Mouse (Mus musculus): ENCODE data around the gene Limch1.

Gene Limch1

GRCm38 (mm10) chr5:66745390-66745995 lies at the start of gene Limch1:
Gene Limch1, plus strand, starts transcription at chr5:66745827.
- DNase-seq (ENCODE audit: extremely low read depth, insufficient read length, low spot score), result no peak

DNA sequence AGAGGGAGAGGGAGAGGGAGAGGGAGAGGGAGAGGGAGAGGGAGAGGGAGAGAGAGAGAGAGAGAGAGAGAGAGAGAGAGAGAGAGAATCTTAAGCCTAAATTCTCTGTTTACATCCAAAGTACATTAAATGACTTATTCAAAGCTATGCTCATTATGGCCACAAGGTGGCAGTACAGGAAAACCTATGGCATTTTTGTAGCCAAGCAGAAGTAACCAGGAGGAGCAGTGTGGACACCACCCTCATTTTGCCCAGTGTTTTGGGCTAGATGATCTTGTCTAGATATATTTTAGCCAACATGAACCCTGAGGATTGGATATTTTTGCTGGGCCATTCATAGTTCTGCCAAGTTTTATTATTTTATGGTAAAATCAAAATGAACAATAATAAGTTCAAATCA lies 48.5 kb upstream of the Limch1 start:
- DNase-seq (ENCODE audit: extremely low read depth, insufficient read length, low spot score), result no peak

DNA sequence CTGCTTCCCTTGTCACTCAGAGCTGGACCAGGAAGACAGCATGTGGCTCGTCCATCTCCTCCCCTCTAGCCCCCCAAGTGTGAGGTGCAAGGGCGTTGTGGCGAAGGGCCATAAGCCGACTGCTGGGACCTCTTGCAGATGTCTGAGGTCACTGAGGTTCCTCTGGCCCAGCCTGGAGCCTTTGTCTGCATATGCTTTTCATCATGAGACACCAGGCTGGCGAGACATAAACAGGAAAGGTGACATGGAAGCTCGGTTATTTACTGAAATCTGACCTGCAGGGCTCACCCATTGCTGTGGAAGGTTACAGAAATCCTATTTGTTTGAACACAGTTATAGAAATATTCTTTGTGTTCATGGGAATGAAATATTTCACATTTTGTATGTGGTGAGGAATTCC lies 45.7 kb upstream of the Limch1 start:
- DNase-seq (ENCODE audit: extremely low read depth, insufficient read length, low spot score), result no peak

GRCm38 (mm10) chr5:66701951-66702350 lies 43.7 kb upstream of the Limch1 start:
- DNase-seq (ENCODE audit: extremely low read depth, insufficient read length, low spot score), result no peak

DNA sequence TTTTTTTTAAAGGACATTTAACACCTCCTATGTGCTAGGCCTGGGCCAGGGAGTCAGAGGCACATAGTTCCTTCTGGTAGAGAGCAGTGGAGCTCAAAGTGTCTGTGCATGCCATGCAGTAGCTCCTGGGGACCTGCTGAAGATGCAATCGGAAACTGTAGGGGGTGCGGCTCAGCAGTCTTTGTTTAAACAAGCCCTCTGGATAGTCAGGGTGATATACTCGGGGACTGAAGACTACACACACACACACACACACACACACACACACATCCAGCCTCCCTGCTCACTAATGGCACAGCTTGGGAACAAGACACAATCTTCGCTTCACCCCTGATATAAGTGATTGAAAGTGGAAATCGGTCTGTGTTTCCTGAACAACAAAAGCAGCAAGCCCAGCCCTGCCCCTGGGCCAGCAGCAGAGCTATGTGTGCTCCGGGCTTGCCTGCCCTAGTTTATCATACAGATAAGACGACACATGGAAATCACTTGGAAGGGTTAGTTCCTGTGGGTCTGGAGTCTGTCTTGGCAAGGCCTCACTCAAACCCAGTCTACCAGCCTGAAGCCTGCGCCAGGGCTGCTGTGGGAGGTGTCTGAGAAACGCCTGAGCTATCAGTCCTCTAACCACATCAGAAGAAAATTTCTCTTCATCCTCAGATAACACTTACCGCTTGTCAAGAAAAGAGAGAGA lies 42.2 kb upstream of the Limch1 start:
- no peak for DNase-seq (ENCODE audit: extremely low read depth, insufficient read length, low spot score)

GRCm38 (mm10) chr5:66707859-66708258 lies 37.8 kb upstream of the Limch1 start:
- no peak for DNase-seq (ENCODE audit: extremely low read depth, insufficient read length, low spot score)

- DNase-seq (ENCODE audit: extremely low read depth, insufficient read length, low spot score), result no peak
Measured at GRCm38 (mm10) chr5:66710445-66711019, 35.1 kb upstream of the Limch1 start.

GRCm38 (mm10) chr5:66712801-66713200 lies 32.8 kb upstream of the Limch1 start:
- no peak for DNase-seq (ENCODE audit: extremely low read depth, insufficient read length, low spot score)

- DNase-seq (ENCODE audit: extremely low read depth, insufficient read length, low spot score), result no peak
Measured at GRCm38 (mm10) chr5:66715498-66715931, 30.1 kb upstream of the Limch1 start.

DNA sequence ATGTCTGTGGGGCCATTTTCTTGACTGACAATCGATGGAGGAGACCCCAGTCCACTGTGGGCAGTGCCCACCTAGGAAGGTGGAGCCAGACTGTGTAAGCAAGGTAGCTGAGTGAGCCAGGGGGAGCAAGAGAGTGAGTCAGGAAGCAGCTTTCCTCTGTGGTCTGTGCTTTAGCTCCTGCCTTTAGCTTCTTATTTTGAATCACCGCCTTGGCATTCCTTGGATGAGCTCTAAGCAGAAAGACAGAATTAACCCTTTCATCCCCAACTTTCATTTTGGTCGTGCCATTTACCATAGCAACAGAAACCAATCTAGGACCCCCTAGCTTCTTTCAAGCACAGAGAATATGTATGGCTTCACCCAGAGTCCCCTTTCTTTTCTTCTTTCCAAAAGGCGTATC lies 27.7 kb upstream of the Limch1 start:
- DNase-seq (ENCODE audit: extremely low read depth, insufficient read length, low spot score), result no peak

DNA sequence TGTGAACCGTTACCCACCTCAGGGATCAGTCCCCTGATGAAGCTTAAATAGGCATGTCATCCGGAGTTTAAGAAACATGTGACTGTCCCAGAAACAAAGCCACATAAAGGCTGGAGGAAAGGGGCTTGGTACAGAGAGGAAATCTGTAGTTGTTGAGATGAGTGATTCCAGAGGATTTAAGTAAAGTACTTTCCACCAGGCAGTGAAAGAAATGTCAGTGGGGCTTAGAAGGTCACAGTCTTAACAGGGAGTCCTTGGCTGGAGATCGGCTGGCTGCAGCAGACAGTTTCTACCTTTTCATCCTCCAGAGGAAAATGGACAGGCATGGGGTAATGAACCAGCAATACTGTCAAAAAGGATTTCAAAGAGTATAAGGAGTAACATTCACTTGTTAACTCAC lies 27.2 kb upstream of the Limch1 start:
- no peak for DNase-seq (ENCODE audit: extremely low read depth, insufficient read length, low spot score)

DNA sequence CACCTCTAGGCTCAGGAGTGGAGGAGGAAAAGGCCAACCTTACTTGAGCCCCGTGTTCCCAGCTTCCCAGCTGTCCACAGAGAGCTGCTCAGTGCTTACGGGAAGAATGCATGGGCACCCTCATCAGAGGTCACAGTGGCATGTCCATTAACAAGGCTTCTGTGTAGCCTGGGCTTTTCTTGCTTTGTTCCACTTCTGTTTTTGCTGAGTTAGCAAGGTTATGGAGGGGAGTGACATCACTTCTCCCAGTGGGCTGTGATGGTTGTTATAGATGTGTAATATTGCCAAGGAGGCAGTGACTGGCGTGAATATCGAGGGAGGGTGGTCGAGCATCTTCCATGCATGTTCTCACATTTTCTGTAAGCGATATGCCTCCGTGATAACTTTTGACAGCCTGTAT lies 26.7 kb upstream of the Limch1 start:
- no peak for DNase-seq (ENCODE audit: extremely low read depth, insufficient read length, low spot score)

DNA sequence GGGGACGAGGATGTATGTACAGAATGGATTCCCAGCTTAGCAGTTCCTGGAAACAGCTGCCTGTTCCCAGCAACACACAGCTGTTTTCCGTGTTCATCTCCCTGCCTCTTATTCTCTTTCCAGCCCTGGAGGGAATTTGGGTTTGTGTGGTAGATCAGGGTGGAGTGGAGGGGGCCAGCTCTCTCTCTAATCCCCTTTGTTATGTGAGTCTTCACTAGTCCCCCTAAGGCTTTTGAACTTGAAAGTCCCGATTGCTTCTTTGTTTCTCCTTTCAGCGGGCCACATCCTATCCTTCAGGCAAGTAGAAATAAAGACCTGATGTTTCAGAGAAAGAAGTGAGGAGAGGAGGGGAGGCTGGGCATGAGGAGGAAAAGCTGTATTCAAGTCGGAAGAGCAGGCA lies 24.7 kb upstream of the Limch1 start:
- DNase-seq (ENCODE audit: extremely low read depth, insufficient read length, low spot score), result no peak

DNA sequence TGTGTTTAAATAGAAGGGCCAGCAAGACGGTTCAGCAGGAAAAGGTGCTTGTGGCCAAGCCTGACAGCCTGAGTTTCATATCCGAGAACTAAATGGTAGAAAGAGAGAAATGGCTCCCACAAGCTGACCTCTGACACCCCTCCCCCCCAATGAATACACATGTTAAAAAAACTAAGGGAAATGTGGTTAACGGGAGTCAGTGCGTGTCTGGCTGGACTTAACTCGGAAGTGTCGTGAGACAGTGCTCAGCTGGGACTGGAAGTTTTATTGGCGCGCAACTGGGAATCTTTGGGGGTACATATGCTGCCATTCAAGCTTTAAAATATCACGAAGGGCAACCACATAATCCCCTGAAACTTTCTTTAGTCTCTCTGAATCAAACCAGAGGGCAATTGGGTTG lies 23.0 kb upstream of the Limch1 start:
- DNase-seq (ENCODE audit: extremely low read depth, insufficient read length, low spot score), result no peak

- DNase-seq (ENCODE audit: extremely low read depth, insufficient read length, low spot score), result no peak
Measured at GRCm38 (mm10) chr5:66723037-66723436, 22.6 kb upstream of the Limch1 start.

GRCm38 (mm10) chr5:66723626-66724025 lies 22.0 kb upstream of the Limch1 start:
- no peak for DNase-seq (ENCODE audit: extremely low read depth, insufficient read length, low spot score)

- no peak for DNase-seq (ENCODE audit: extremely low read depth, insufficient read length, low spot score)
Measured at GRCm38 (mm10) chr5:66729306-66729705, 16.3 kb upstream of the Limch1 start.

DNA sequence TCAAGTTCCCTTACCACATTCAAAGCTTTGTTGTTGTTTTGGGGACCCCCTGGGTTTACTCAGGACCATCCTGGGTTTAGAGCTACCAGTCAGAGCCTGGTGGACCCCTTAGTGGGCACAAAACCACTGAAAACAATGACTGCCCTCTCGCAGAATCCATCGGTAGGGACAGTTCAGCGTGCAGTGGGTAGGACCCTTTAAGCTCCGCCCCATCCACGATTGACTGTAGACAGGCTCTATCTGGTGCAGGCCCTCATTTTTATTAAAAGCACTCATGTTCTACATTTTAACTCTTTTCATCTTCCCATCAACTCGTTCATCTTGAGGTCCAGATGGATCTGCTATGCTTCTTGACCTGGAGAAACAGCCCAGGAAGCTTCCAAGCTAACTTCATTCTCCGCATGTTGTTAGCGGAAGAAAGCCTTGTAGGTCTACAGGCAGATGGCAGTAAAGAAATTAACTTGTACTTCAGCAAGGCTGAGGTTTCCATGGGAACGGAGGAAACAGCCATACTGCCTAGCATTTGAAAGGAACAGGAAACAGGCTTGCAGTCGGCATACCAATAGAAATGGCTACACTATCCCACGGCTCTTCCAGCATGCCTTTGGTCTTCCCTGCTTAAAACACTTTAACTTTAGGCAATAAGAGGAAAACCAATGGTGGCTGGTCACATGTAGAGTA lies 14.9 kb upstream of the Limch1 start:
- DNase-seq (ENCODE audit: extremely low read depth, insufficient read length, low spot score), result no peak

- DNase-seq (ENCODE audit: extremely low read depth, insufficient read length, low spot score), result no peak
Measured at GRCm38 (mm10) chr5:66731302-66731697, 14.3 kb upstream of the Limch1 start.

DNA sequence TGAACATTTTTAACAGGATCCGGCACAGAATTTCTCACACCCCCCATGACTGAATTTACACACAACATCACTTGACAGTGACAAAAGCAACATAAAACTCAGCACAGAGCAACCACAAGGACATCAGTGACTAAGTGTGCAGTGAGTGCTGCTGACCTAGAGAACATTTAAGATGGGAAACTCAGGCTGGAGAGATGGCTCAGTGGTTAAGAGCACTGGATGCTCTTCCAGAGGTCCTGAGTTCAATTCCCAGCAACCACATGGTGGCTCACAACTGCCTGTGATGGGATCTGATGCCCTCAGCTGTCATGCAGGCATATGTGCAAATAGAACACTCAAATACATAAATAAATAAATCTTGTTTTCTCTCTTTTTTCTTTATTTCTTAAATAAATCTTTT lies 12.1 kb upstream of the Limch1 start:
- DNase-seq (ENCODE audit: extremely low read depth, insufficient read length, low spot score), result no peak

- DNase-seq (ENCODE audit: extremely low read depth, insufficient read length, low spot score), result no peak
Measured at GRCm38 (mm10) chr5:66739376-66739775, 6.3 kb upstream of the Limch1 start.

Data from 3134 (cell line).